Mouse (Mus musculus) liver, adult 2 months (tissue): ENCODE measurements at regions not wholly inside any gene's neighbourhood (a gene's known extent, or its start where the extent isn't known, plus 50 kb on each side); places are given as distances from the start of the nearest gene placed in this dataset.

Experiments used
- CTCF ChIP-seq: fragments of 200-500 bp; IDR thresholded peaks from 2 replicates; pipeline ENCODE4 v1.5.1; 2011; ENCODE audit warnings: low read depth, low read length, control low read depth
- POLR2A ChIP-seq: fragments of 200-500 bp; IDR thresholded peaks from 2 replicates; pipeline ENCODE4 v1.6.1; 2011; ENCODE audit warnings: low read length, control low read depth; ENCODE audit not compliant: insufficient read depth; ENCODE audit errors: extremely low read depth

- TF ChIP-seq POLR2A (no peak), CTCF (no peak)
Observed at GRCm38 (mm10) chr12:77657060-77657459, 419.1 kb downstream of the Fut8 start.
